Mouse (Mus musculus): ENCODE data around the gene Fhod1.

Fhod1 gene

DNA sequence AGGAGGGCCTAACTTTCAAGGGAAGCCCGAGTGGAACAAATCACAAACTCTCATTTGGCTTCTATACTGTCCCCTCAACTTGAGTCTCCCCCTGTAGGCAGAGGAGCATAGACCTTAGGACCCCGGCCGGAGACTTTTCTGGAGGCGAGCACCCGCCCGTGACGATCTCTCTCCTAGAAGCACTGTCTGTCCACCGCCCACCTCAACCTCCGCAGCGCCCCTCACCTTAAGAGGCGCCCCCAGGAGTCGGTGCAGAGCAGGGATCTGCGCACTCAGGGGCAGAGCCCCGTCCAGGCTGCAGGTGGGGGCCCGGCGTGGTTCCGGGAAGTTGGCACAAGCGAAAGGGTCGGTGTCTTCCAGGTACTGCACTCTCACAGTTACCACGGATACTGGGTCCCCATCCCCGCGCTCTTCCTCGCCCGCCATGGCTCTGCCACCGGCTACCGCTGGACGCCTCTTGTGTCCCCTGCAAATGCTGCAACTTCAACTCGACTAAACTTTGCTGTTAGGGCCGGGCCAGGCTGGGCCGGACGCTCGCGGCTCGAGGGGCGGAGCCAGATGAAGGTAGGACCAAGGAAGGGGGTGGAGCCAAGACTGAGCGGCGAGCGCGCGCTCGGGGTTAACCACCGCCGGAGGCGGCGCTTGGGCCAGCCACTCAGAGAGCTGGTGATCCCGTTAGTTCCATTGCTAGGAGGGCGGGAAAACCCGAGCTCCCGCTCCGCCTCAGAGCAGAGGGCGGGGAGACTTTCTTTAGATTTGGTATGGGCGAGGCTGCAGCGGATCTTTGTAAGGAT is at the start of gene Fhod1:
Gene Fhod1, minus strand, starts transcription at position 526 of the 794 bp plus-strand sequence.
- peak; percentile 96 for DNase-seq (ENCODE audit: low read depth, low spot score)

DNA sequence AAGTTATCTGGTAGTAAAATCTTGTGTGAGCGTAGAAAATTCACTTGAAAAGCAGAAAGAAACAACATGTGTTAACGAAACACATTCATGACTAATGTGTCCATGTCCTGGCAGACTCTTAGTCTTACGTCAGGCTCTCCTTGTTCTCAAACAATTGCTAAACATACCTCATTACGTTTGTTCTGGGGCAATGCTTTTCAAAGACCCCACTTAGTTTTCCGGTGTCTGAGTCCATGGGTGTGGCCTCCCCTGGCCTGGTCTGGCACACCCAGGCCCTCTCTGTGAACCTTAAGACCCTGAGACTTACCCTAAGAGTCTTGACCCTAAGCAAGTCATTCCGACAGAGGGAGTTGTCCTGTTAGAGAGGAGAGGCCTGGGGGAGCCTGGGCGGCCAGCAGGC is 46.2 kb upstream of the Fhod1 start:
- DNase-seq (ENCODE audit: low read depth, low spot score) = no peak

DNA sequence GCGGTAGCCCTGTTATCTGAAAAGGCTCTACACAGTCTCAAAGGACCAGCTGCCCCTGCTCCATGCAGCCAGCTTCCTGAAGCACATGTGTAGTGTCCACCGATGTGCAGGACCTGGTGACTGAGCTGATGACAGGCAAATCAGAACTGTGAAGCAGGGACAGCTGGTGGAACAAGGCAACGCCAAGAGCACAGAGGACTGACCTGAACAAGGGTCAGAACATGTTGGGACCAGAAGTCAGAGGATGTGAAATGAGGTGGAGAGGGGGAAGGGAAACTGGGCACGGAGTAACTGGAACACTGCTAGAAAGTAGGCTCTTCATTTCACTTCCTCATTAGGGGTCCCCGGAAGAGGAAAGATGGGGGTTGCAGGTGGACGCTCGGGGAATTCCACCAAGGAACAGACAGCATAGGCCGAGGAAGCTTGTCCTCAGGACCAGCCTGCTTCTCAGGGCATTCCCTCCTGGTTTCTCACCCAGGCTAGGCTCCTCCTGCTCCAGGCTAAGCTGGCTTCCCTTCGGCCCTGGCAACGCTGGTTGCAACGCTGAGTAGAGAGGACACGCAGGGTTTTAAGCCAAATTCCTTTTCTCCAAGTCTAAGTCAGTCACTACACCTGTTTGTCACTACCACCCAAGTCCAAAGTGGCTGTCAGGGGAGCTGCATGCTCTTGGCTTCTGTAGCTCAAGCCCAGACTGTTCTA is 45.5 kb upstream of the Fhod1 start:
- DNase-seq (ENCODE audit: low read depth, low spot score) = no peak

DNA sequence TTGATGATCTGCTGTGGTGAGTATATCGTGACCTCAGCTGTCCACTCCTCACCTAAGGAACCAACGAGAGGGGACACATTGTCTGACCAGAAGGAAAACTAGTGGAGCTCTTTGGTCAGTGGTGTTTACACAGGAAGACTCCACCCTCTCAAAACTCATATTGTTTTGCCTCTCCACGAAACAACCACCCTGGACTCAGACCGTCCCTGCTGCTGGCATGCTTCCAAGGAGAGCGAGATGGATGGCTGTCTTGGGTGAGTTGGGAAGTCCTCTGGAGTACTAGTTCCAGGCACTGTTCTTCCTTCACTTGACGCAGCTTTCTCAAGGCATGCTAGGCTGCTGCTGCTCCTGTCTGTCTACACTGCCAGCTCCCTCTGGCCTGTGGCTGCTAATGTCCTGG is 41.3 kb upstream of the Fhod1 start:
- no peak for DNase-seq (ENCODE audit: low read depth, low spot score)

DNA sequence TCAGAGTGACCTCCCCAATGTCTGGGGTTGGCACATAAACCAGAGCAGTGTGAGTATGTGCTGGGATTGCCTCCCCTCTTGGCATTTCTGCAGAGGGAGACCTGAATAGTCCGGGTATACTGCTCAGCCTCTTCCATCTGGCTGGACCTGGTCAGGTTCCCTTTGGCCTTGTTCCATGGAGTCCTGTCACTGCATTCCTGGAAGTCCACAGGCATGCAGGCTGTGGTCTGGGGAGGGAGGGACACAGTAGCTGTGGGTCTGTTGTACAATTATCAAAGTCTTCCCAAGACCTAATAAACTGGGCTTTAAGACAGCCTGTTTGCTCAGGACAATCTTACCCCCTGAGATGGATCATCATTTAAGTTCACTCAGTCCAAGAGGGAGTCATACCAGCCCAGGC is 39.4 kb upstream of the Fhod1 start:
- DNase-seq (ENCODE audit: low read depth, low spot score) = peak; percentile 46

DNA sequence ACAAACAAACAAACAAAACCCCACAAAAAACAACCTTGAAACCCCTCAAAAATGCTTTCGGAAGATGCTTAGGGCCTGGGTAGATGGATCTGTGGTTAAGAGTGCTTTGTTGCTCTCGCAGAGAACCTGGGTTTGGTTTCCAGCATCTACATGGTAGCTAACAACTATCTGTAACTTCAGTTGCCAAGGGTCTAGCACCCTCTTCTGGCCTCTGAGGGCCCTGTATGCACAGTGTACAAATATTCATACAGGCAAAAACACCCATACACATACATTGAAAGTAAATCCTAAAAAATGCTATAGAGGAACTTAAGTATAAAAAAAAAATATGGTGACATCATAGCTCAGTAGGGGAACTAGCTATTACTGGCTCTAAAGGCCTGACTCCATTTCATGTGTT is 36.3 kb upstream of the Fhod1 start:
- DNase-seq (ENCODE audit: low read depth, low spot score) = no peak

DNA sequence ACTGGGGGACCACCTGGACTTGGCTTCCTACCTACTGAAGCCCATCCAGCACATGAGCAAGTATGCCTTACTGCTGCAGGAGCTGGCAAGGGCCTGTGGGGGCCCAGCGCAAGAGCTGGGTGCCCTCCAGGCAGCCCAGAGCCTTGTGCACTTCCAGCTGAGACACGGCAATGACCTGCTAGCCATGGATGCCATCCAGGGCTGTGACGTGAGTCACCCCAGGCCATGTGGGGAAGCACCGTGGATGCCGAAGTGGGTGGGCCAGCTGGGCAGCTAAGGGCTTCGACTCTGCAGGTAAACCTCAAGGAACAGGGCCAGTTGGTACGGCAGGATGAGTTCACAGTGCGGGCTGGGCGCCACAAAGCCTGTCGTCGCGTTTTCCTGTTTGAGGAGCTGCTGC is 32.6 kb upstream of the Fhod1 start:
- no peak for DNase-seq (ENCODE audit: low read depth, low spot score)

DNA sequence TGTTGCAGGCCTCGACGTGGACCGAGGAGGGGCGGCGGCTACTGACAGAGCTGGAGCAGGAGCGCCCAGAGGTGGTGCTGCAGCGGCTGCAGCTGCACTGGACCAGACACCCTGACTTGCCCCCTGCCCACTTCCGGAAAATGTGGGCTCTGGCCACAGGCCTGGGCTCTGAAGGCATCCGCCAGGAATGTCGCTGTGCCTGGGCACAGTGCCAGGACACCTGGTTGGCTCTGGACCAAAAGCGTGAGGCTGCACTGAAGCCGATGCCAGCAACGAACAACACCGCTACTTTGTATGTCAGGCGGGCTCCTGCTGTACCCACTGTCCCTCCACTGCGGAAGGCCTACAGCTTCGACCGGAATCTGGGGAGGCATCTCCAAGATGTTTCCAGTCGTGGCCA is 30.9 kb upstream of the Fhod1 start:
- peak; percentile 23 for DNase-seq (ENCODE audit: low read depth, low spot score)

DNA sequence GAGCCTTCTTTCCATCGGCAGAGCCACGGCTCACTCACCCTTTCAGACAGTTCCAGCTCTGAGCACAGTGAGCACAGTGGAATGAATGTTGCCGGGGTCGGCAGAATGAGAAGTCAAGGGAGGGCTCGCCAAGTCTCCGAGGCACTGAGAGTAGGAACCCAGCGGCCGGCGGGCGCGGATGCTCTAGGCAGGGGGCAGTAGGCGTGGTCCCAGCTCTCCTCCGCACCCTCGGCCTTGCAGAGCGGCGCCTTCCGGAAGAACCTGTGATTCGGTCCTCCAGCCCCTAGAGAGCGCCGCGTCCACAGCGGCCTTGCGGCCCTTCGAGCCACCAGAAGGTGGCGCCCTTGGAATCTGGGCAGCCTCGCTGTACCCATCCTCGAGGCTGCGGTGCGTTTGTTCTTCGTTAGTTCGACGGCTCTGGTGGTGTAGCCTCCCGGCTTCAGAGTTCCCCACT is 26.8 kb upstream of the Fhod1 start:
- peak; percentile 14 for DNase-seq (ENCODE audit: low read depth, low spot score)

DNA sequence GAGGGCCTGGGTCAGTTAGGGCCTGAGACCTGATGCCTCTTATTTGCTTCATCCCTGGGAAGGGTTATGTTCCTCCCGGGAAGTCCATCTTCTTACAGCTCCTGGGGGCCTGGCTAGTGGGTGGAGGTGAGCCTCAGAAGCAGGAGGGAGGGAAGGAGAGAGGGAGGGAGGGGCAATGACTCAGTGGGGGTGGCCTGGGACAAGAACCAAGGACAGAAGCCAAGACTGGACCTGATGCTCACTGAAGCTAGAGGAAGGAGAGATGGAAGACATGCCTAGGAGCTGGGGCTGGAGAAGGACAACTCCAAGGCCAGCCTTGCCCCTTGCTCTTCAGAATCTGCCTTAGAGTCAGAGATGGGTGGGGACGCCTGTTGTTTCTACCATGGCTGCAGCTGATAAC is 25.3 kb upstream of the Fhod1 start, which contains the start of gene Plekhg4:
Gene Plekhg4, plus strand, starts transcription at position 243 of the 400 bp plus-strand sequence.
- DNase-seq (ENCODE audit: low read depth, low spot score) = no peak

DNA sequence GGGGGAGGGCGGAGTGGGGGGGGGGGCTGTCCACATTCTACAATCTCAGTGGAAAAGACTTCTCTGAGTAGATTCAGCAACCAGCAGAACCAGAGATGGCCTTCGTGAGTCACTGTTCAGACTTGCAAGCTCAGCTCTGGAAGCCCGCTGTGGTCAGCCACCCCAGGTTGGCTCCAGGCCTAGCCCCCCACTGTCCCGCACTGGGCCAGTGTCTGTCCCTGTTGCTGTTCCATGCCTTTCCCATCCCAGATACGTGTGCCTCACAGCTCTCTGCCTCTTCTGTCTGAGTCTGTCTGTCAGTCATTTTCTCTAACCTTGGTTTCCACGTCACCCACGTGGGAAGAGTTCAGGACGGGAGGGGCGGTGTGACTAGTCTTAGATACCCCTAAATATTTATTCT is 24.7 kb upstream of the Fhod1 start:
- DNase-seq (ENCODE audit: low read depth, low spot score) = peak; percentile 45

DNA sequence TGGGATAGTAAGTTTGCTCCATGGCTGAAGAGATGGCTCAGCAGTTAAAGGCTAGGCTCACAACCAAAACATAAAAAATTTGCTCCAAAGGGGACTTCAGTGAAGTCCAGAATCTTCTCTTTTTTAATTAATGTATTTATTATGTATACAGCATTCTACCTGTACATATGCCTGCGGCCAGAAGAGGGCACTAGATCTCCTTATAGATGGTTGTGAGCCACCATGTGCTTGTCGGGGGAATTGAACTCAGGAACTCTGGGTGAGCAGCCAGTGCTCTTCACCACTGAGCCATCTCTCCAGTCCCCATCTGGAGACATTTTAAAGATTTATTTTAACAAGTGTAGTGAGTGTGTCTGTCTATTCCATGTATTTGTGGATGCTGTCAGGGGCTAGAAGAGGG is 19.4 kb upstream of the Fhod1 start:
- peak; percentile 22 for DNase-seq (ENCODE audit: low read depth, low spot score)

DNA sequence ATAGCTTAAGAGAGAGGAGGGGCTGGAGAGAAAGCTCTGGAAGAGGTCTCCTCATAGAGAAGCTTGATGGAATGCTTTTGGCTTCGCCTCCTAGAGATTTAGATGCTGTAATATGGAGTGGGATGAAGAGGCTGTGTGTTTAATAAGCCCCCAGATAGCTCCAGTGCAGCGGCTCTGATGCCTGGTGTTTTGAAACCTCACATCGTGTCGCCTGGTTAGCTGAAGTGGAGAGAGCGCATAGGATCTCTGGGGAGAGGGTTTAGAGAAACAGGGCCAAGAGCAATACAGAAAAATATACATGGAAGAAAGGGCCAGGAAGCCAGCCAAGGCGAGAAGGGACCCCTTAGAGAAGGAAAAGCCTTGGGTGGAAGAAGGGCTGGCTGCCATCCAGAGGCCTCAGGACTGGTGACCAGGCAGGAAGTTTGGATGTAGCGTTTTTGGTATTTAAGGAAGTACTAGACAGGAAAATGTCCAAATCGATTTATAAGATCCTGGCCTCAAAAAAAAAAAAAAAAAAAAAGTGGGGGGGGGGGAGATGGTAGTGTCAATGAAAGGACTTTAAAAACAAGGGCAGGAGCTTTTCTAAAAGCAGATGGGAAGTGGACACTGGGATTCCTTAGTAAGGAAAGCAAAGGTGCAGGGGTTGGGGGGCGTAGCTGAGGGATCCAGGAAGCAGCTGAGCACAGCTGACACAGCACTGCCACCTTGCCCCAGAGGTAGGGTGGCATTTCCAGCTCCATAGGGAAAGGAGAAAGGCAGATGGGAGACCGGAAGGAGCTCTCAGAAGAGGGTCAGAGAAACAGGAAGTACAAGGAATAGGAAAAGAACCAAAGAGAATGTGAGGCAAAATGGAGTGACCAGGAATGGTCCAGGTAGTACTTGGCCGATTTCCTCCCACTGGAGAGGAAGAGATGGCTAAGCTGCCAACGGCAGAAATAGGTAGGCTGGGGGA is 14.3 kb upstream of the Fhod1 start:
- DNase-seq (ENCODE audit: low read depth, low spot score) = no peak

DNA sequence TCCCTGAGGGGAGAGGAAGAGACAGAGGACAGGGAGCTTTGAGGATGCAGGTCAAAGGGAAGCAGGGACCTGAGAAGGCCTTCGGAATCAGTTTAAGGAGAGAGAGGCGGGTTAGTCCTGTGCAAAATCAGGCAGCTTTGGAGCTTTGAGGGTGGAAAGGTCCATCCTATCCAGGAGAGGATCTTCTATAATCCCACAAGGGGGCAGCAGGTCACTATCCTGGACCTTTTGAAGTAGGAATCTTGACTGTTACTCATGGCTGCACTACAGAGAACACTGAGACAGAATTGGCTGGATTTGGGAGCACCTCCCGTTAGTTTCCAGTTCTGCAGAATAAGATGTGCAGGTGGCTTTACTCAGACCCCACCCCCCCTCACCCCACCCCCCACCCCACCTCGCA is 11.9 kb upstream of the Fhod1 start:
- peak; percentile 54 for DNase-seq (ENCODE audit: low read depth, low spot score)

DNA sequence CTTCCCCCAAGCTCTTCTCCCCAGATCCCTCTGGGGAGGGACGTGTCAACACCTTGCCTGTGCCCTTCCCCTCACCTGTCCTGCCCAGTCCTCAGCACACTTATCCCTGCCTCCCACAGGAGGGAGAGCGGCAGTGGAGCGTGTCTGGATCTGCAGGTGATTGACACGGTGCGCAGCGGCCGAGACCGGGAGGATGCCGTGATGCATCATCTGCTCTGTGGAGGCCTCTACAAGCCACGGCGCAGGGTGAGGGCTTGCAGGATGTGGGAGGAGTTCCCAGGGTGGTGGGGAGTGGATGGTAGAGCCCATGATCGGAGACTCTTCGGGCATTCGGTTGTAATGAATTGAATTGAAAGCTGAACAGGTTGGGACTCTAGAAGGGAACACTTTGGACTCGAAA is 11.5 kb upstream of the Fhod1 start:
- DNase-seq (ENCODE audit: low read depth, low spot score) = no peak

DNA sequence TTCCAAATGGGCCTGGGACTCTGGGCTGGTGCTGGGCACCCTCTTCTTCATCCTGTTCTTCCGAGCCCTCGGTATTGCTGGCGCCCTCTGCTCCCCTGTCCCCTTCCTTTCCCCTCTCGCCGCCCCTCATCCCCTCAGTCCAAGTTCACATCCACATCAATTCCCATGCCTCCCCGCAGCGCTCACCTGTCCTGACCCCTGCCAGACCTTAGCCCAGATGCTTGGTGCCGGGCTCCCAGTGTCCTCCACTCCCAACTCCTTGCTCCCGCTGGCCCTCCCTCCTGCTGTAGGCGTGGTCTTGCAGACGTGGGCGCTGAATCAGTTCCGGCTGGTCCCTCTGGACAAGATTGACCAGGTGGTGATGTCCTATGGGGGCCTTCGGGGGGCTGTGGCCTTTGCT is 8.9 kb upstream of the Fhod1 start:
- DNase-seq (ENCODE audit: low read depth, low spot score) = no peak

DNA sequence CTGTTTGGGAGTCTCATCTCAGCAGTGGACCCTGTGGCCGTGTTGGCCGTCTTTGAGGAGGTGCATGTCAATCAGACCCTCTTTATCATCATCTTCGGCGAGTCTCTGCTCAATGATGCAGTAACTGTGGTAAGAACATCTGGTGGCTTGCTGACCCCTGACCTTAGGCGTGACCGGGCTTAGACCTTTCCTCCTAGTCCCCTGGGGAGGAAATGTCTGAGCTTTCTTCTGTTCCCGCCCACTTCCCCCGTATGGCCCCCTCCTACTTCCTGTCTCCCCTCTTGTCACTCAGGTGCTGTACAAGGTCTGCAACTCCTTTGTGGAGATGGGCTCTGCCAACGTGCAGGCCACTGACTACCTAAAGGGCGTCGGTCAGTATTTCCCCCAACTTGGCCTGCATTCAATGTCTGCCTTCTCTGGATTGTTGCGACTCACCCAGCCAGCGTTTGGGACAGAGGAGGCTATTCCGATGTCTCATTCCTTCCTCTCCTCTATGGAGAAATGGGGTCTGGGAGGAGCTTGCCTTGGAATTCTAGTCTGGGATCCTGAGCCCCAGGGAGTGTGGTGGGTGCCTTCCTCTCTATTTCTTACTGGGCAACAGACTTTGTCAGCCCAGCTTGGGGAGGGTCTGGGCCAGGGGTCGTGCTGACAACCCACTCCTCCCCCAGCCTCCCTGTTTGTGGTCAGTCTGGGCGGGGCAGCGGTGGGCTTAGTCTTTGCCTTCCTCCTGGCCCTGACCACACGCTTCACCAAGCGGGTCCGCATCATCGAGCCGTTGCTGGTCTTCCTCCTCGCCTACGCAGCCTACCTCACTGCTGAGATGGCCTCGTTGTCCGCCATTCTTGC is 7.6 kb upstream of the Fhod1 start:
- DNase-seq (ENCODE audit: low read depth, low spot score) = no peak

DNA sequence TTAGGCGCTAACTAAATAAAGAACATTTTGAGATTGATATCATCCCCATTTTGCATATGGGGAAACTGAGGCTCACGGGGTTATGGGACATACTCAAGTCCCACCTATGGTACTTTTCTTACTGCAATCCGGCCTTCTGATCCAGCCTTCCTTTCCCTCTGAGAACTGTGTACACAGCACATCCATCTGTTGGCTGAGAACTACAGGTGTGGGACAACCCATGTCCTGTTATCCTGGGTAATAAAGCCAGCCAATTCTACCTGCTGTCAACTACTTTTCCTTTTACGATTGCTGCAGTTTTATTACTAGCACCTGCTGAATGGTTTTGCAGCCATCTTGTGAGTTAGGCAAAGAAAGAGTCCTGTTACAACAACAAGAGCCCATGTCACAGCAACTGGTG is 6.8 kb upstream of the Fhod1 start:
- no peak for DNase-seq (ENCODE audit: low read depth, low spot score)

DNA sequence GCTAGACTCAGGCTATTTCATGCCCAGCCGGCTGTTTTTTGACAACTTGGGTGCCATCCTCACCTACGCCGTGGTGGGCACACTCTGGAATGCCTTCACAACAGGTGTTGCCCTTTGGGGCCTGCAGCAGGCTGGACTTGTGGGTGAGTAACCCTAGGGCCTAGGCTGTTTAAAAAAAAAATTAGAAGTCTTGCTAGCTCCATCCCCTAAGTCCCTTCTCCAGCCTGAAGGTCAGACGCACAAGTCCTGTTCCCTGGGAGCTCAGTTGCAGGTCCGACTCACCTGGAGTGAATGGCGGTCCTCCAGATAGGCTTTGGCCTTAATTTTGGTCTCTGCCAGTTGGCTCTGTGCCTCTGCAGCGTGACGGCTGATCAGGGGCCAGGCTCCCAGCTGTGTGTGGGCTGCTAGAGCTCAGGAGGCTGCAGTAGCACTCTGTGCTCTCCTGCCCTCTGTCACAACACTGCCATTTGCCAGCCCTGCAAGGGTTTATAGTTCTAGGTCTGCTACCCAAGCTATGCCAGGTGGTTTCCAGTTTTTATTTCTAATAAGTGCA is 5.9 kb upstream of the Fhod1 start:
- peak; percentile 78 for DNase-seq (ENCODE audit: low read depth, low spot score)

DNA sequence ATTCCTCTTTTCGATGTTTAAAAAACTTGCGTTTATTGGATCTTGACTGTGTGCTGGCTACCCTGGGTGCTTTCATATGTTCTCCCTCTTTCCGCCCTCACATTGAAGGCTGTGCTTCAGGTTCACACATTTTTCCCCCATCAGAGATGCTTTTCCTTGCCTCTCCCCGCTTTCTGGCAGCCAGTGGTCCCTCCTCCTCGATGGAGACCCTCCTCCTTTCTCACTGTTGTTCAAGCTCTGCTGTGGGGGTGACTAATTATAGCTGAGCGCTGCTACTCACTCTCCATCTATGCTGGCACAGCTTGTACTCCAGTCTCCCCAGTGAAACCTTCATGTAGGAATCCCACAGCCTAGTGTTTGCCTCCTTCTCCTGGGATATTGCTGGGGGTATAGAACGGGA is 2.4 kb upstream of the Fhod1 start:
- peak; percentile 74 for DNase-seq (ENCODE audit: low read depth, low spot score)

Measured in brain, adult 2 months (tissue).